Mouse (Mus musculus): ENCODE results near the gene Cdyl2.

Cdyl2 gene

GRCm38 (mm10) chr8:116621158-116621961 lies 111.4 kb downstream of the Cdyl2 start:
- no peak for DNase-seq (ENCODE audit: low spot score)

- no peak for DNase-seq (ENCODE audit: low spot score)
Observed at GRCm38 (mm10) chr8:116619686-116620320, 113.0 kb downstream of the Cdyl2 start.

GRCm38 (mm10) chr8:116619221-116619620 lies 113.6 kb downstream of the Cdyl2 start:
- no peak for DNase-seq (ENCODE audit: low spot score)

GRCm38 (mm10) chr8:116618797-116619196 lies 114.0 kb downstream of the Cdyl2 start:
- no peak for DNase-seq (ENCODE audit: low spot score)

- DNase-seq (ENCODE audit: low spot score): no peak
Observed at GRCm38 (mm10) chr8:116617891-116618290, 114.9 kb downstream of the Cdyl2 start.

GRCm38 (mm10) chr8:116616369-116616768 lies 116.4 kb downstream of the Cdyl2 start:
- DNase-seq (ENCODE audit: low spot score): no peak

- DNase-seq (ENCODE audit: low spot score): no peak
Observed at GRCm38 (mm10) chr8:116614901-116615300, 117.9 kb downstream of the Cdyl2 start.

GRCm38 (mm10) chr8:116606171-116606570 lies 126.6 kb downstream of the Cdyl2 start:
- DNase-seq (ENCODE audit: low spot score): no peak

GRCm38 (mm10) chr8:116602806-116603205 lies 130.0 kb downstream of the Cdyl2 start:
- no peak for DNase-seq (ENCODE audit: low spot score)

- DNase-seq (ENCODE audit: low spot score): no peak
Observed at GRCm38 (mm10) chr8:116599728-116600127, 133.1 kb downstream of the Cdyl2 start.

- DNase-seq (ENCODE audit: low spot score): no peak
Observed at GRCm38 (mm10) chr8:116591226-116591625, 141.6 kb downstream of the Cdyl2 start.

GRCm38 (mm10) chr8:116590546-116590945 lies 142.2 kb downstream of the Cdyl2 start:
- no peak for DNase-seq (ENCODE audit: low spot score)

- no peak for DNase-seq (ENCODE audit: low spot score)
Observed at GRCm38 (mm10) chr8:116590106-116590505, 142.7 kb downstream of the Cdyl2 start.

- no peak for DNase-seq (ENCODE audit: low spot score)
Observed at GRCm38 (mm10) chr8:116587616-116588468, 144.9 kb downstream of the Cdyl2 start.

- DNase-seq (ENCODE audit: low spot score): no peak
Observed at GRCm38 (mm10) chr8:116581318-116582019, 151.3 kb downstream of the Cdyl2 start.

- DNase-seq (ENCODE audit: low spot score): no peak
Observed at GRCm38 (mm10) chr8:116576732-116577131, 156.1 kb downstream of the Cdyl2 start.

GRCm38 (mm10) chr8:116573085-116573484 lies 159.7 kb downstream of the Cdyl2 start:
- no peak for DNase-seq (ENCODE audit: low spot score)

GRCm38 (mm10) chr8:116552778-116553177 lies 180.0 kb downstream of the Cdyl2 start:
- no peak for DNase-seq (ENCODE audit: low spot score)

- no peak for DNase-seq (ENCODE audit: low spot score)
Observed at GRCm38 (mm10) chr8:116552255-116552654, 180.5 kb downstream of the Cdyl2 start.

- DNase-seq (ENCODE audit: low spot score): no peak
Observed at GRCm38 (mm10) chr8:116543366-116543765, 189.4 kb downstream of the Cdyl2 start.

- DNase-seq (ENCODE audit: low spot score): no peak
Observed at GRCm38 (mm10) chr8:116542842-116543241, 189.9 kb downstream of the Cdyl2 start.

- no peak for DNase-seq (ENCODE audit: low spot score)
Observed at GRCm38 (mm10) chr8:116540136-116540535, 192.7 kb downstream of the Cdyl2 start.
